Mouse (Mus musculus) urinary bladder, postnatal 36 days (tissue): ENCODE measurements around the gene Hist1h2af.

Source experiments
- DNase-seq, 2 experiments: peaks; one replicate each; pipeline ENCODE4 v3.0.0; 2022; ENCODE audit warnings: low spot score in 2 of 2, mixed read lengths in 1 of 2

Hist1h2af gene

DNA sequence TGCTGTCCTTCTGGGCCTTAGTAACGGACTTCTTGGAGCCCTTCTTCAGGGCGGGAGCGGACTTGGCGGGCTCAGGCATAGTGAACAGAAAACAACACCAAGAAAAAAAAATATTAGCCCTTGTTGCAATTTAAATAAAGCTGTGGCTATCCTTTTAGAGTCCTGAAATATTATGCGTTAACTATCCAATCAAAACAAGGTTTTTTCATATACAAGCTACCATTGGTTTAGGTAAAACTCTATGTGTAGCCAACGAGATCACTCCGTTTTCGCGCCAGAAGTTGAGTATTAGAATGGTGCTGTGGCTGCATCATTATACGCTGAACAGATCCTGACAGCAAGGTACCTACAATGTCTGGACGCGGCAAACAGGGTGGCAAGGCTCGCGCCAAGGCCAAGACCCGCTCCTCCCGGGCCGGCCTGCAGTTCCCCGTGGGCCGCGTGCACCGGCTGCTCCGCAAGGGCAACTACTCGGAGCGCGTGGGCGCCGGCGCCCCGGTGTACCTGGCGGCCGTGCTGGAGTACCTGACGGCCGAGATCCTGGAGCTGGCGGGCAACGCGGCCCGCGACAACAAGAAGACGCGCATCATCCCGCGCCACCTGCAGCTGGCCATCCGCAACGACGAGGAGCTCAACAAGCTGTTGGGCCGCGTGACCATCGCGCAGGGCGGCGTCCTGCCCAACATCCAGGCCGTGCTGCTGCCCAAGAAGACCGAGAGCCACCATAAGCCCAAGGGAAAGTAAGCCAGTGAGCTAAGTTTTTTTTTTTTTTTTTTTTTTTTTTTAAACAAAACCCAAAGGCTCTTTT is at the start of gene Hist1h2af:
Gene Hist1h2af (plus strand): TSS at position 347 of the 808 bp plus-strand sequence.
- peak; percentile 40 to 54 for DNase-seq

- no peak for DNase-seq
Measured at GRCm38 (mm10) chr13:23485271-23485670, 48.4 kb upstream of the Hist1h2af start.

- peak; percentile 37 to 46 for DNase-seq
Measured at GRCm38 (mm10) chr13:23488400-23489322, 45.0 kb upstream of the Hist1h2af start, which contains the start of gene Btn2a2. Gene Btn2a2, minus strand, starts transcription at chr13:23488857.

DNA sequence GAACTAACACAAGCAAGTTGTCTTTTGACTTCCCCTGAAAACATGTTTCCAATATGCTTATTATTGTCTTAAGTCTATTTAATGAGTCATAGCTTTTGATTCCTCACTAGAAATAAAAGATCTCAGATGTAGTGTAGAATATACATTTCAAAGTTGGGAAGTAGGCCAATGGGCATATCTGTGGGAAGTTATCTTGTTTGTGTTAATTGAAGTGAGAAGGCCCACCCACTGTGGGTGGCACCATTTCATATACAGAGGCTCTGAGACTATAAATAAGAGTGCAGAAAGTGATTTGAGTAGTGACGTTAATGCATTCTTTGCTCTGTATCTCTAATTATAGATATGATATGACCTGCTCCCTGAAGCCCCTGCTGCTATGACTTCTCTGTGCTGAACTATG is 42.8 kb upstream of the Hist1h2af start:
- no peak for DNase-seq

DNA sequence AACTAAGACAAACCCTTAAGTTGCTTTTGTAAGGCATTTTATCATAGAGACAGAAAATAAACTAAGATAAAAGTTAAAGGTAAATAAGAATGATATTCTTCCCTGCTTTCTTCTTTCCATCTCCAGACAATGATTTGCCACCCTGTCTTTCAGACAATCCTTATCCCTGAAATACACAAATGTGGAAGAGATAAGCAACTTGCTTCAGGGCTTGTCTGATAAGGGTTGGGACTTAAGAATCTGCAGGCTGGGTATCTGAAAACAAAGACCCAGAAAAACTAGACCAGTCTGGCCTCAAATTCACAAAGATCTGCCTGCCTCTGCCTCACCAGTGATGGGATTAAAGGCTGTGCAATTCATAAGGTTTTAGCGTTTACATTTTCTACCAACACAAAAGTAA is 42.4 kb upstream of the Hist1h2af start:
- DNase-seq: no peak

GRCm38 (mm10) chr13:23491990-23492389 is 41.7 kb upstream of the Hist1h2af start:
- no peak for DNase-seq

DNA sequence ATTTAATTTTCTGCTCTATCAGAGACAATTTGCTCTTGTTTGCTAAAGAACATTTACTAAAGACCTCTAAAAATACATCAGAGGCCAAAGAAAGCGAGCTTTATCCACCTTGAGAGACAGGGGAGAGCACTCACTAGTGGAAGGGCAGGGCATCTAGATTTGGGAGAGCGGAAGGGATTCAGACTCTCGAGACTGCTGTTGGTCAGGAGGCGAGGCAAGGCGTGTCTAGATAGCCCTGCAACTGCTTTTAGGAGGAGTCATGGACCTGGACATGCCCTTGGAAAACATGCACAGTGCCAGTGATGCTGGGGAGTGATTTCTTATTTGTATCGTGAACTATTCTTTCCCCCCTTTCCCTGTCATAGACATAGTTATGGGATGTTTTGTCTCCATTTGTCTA is 38.2 kb upstream of the Hist1h2af start:
- no peak for DNase-seq

- no peak for DNase-seq
Measured at GRCm38 (mm10) chr13:23497656-23498321, 35.9 kb upstream of the Hist1h2af start.

- no peak for DNase-seq
Measured at GRCm38 (mm10) chr13:23498653-23499052, 35.1 kb upstream of the Hist1h2af start.

- no peak for DNase-seq
Measured at GRCm38 (mm10) chr13:23499943-23500342, 33.8 kb upstream of the Hist1h2af start.

DNA sequence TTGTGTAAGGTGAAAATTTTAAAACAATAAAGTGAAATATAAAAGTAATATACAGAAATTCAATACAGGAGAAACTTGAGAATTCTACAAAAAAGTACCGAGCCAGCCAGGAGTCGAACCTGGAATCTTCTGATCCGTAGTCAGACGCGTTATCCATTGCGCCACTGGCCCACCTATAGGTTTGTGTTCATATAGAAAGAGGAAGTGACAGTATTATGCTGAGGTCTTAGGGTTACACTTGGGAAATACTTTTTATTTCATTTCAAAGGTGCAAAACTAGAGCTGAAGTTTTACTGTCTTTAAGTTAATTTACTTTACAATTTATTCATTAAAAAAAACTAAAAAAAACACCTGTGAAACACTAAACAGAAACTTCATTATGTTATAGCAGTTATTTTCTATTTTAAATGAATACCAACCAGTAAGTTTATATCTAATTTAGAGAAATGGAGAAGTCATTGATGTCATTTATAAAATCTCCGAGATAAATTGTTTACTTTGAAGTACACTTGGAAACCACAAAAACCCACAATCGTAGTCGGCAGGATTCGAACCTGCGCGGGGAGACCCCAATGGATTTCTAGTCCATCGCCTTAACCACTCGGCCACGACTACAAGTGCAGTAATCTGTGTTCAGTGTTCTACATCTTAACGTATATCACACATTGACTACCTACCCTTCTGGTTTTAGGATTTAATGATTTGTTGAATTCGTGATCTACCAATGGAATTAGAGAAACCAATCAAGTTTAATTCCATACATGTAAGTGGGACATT is 33.1 kb upstream of the Hist1h2af start:
- DNase-seq: no peak

DNA sequence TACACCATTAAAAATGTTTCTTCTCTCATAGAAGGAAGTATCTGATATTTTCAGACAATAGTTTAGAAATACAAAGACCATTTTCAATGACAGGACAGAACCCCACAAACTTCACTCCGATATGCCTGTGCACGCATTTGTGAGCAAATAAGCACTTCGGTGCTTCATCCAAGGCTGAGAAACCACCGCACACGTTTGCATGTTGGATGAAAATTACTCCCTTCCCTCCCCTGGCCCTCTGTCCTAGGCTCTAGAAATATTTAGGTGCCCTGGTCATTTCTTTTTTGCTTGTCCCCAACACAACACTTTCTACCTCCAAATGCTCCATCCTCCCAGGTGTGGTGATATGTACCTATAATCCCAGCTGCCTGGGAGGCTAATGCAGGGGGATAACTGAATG is 32.2 kb upstream of the Hist1h2af start:
- no peak for DNase-seq

DNA sequence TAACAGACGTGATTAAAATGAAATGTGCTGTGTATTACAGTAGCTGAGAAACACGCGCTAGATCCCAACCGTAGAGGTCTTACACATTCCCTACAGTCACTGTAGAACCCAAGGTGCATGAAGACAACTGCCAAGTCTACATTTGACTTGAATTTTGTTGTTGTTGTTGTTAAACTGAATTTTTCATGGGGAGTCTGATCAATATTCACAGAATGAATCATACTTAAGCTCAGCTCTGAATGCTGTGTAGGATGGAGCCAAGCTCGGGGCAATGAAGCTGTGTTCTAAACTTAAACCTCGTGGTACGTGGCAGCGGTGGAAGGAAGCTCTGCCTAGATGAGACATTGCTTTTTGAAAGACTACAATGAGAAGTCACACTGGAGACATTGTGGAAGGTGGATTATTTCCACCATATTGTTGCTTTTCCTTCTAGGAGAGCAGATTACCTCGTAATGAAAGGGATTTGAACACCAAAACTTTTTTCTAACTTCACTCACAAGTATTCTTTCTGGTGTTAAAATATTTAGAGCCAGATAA is 31.6 kb upstream of the Hist1h2af start:
- DNase-seq: no peak

- no peak for DNase-seq
Measured at GRCm38 (mm10) chr13:23502916-23503315, 30.8 kb upstream of the Hist1h2af start.

DNA sequence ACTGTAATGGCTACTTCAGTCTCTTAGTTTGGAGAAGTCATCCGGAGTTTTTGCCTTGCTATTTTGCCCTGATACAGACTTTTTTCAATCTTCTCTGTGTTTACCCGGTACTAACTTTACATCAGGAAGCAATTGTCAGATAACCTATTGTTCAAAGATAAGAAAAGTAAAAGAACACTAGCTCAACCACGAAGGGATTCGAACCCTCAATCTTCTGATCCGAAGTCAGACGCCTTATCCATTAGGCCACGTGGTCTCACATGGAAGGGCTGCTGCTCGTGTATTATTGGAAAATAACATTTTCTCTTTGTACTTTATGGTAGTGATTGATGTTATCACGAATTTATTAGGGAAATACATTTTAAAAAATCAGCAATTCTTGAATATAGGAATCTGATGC is 29.9 kb upstream of the Hist1h2af start:
- peak; percentile 15 to 17 for DNase-seq

GRCm38 (mm10) chr13:23505662-23506345 is 27.9 kb upstream of the Hist1h2af start:
- no peak for DNase-seq

GRCm38 (mm10) chr13:23506351-23506750 is 27.4 kb upstream of the Hist1h2af start:
- no peak for DNase-seq

- DNase-seq: no peak
Measured at GRCm38 (mm10) chr13:23506819-23507515, 26.7 kb upstream of the Hist1h2af start.

DNA sequence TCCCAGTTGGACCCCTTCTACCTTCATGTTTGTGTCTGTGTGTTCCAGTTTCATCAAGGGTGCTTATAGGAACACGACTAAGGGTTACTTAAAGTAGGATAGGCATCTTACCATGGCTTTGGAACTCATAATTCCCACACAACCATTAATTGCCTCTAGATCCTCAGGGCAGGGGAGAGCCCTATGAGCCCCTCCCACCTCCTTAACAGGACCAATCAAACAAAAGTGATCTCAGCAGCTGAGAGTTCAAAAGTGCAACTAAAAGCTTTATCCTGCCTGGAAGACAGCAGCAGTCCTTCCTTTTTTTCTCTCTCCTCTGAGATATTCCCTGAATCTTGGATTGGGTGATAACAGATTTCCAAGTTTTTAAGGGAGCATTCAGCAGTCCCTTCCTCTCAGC is 23.6 kb upstream of the Hist1h2af start:
- no peak for DNase-seq

- DNase-seq: no peak
Measured at GRCm38 (mm10) chr13:23513517-23513916, 20.2 kb upstream of the Hist1h2af start.
